In genomic region chr6:121611796-121612195, GRCm38 (mm10) we compare ENCODE assay signal across 9 mouse cellular contexts. TPM values are rescaled to one million over a fixed set of nuclear protein-coding genes. Genes with fewer than 3 reads are reported as not detected.
DNase-seq lines count a peak whose midpoint lies in the region; ATAC-seq lines count a peak whose summit lies in the region.
"Had no signal": no experiment of that assay in that cellular context is flagged by ENCODE, and none has a peak within 500 bp of the region (broad histone marks: within the 10 kb centered on the region; RNA-seq: fewer than 3 reads in every experiment).

No protein-coding gene starts in this region.

- no peaks in the 10 kb centered on the region for H3K4me1 ChIP-seq in neural tube, embryonic 11.5 days (ENCODE audit: control insufficient read depth, insufficient read depth, low read length)
- no peaks in the 10 kb centered on the region for H3K4me1 ChIP-seq in neural tube, embryonic 15.5 days
- H3K4me1 ChIP-seq: lung, embryonic 15.5 days had no signal

- no peak overlapping the region for H3K9ac ChIP-seq in neural tube, embryonic 11.5 days (ENCODE audit: low read length)
- H3K9ac ChIP-seq in neural tube, embryonic 15.5 days (replicated peaks), result no peak overlapping the region
- H3K9ac ChIP-seq: lung, embryonic 15.5 days had no signal

- no peak for ATAC-seq in neural tube, embryonic 11.5 days (ENCODE audit: insufficient read depth, low FRiP score, low TSS enrichment)
- ATAC-seq in neural tube, embryonic 15.5 days (ENCODE audit: low FRiP score), result no peak

- no peaks in the 10 kb centered on the region for H3K27me3 ChIP-seq in neural tube, embryonic 11.5 days (ENCODE audit: control insufficient read depth, insufficient read depth, low read length)
- no peaks in the 10 kb centered on the region for H3K27me3 ChIP-seq in neural tube, embryonic 15.5 days (replicated peaks)
- H3K27me3 ChIP-seq: lung, embryonic 15.5 days had no signal

- no peak overlapping the region for H3K27ac ChIP-seq in neural tube, embryonic 11.5 days (ENCODE audit: low read depth, low read length)
- no peak overlapping the region for H3K27ac ChIP-seq in neural tube, embryonic 15.5 days (replicated peaks)
- H3K27ac ChIP-seq: lung, embryonic 15.5 days had no signal

- 55% methylated on average over 3 of the region's 3 CpGs for WGBS in neural tube, embryonic 11.5 days
- 48% methylated on average over 3 of the region's 3 CpGs for WGBS in neural tube, embryonic 15.5 days

- H3K4me3 ChIP-seq in neural tube, embryonic 11.5 days (ENCODE audit: low read depth, low read length), result no peak overlapping the region
- no peak overlapping the region for H3K4me3 ChIP-seq in neural tube, embryonic 15.5 days (replicated peaks)
- H3K4me3 ChIP-seq: lung, embryonic 15.5 days had no signal

- H3K36me3 ChIP-seq in neural tube, embryonic 11.5 days (ENCODE audit: control insufficient read depth, insufficient read depth, low read length), result no peaks in the 10 kb centered on the region
- no peaks in the 10 kb centered on the region for H3K36me3 ChIP-seq in neural tube, embryonic 15.5 days
- H3K36me3 ChIP-seq: lung, embryonic 15.5 days had no signal

- no peak overlapping the region for H3K4me2 ChIP-seq in neural tube, embryonic 11.5 days (ENCODE audit: low read depth)
- no peak overlapping the region for H3K4me2 ChIP-seq in neural tube, embryonic 15.5 days
- H3K4me2 ChIP-seq: lung, embryonic 15.5 days had no signal

- no peaks in the 10 kb centered on the region for H3K9me3 ChIP-seq in neural tube, embryonic 11.5 days (ENCODE audit: control insufficient read depth, low read length)
- H3K9me3 ChIP-seq in neural tube, embryonic 15.5 days (replicated peaks), result no peaks in the 10 kb centered on the region
- H3K9me3 ChIP-seq: lung, embryonic 15.5 days had no signal

- intact Hi-C loops in heart, postnatal 14 days (cut with DNase I), result no loop called here
- intact Hi-C loops in heart, postnatal 25 days (cut with DNase I), result loop anchor here (5.0 kb wide), 1 partner anchor 424 kb away; no protein-coding TSS in a partner anchor

- DNase-seq in heart, postnatal 14 days, result peak; percentile 7 to 44
- no peak for DNase-seq in heart, postnatal 25 days (ENCODE audit: low spot score)
- DNase-seq in neural tube, embryonic 11.5 days (ENCODE audit: low spot score), result peak; percentile 28
- peak; percentile 20 for DNase-seq in adrenal gland, adult 8-10 months
- peak; percentile 37 for DNase-seq in lung, postnatal 36 days
- DNase-seq in urinary bladder, postnatal 4 days (ENCODE audit: low spot score in 2 of 2), result no peak
- DNase-seq in spleen, postnatal 10 days (ENCODE audit: low spot score in 2 of 2), result no peak

RNA-seq across cellular contexts. Expression of gene A2m, which starts 23.4 kb away (rescaled TPM):
- total RNA-seq in heart, postnatal 14 days (2021), result 1 to 10 TPM; 1.4 to 2.0 TPM
- total RNA-seq in heart, postnatal 25 days (2021), result 1 to 10 TPM in 1 of 2 experiments, under 1 TPM in 1; 0.70 to 1.0 TPM
- polyA plus RNA-seq in neural tube, embryonic 11.5 days (2014; fragmentation: Nextera tagmentation; extraction: Ambion mirVana), result 1.8 and 1.9 TPM in 2 replicates
- 12.8 and 14.2 TPM in 2 replicates for polyA plus RNA-seq in neural tube, embryonic 15.5 days (2015; fragmentation: Nextera tagmentation; extraction: Ambion mirVana)
- total RNA-seq in adrenal gland, adult 8-10 months (2022), result 10 to 100 TPM in 1 of 4 experiments, 1 to 10 TPM in 3; 2.2 to 14.6 (median 3.3) TPM

Comparison
In these comparisons a context has a peak if more than half of its experiments do, and no peak if none do; other contexts are left out.
1. DNase-seq: peak in heart, postnatal 14 days (2 of 2), neural tube, embryonic 11.5 days (single experiment), adrenal gland, adult 8-10 months (single experiment) and lung, postnatal 36 days (single experiment); none in heart, postnatal 25 days (single experiment), urinary bladder, postnatal 4 days (0 of 2) and spleen, postnatal 10 days (0 of 2).